Mouse (Mus musculus) stomach, postnatal 0 days (tissue): ENCODE measurements around the gene Mn1. TPM values are rescaled to one million over a fixed set of nuclear protein-coding genes. Genes with fewer than 3 reads are reported as not detected.

Source experiments
- ATAC-seq: fragments of 200-750 bp; cut with Nextera tagmentation; 2 replicates; pipeline ENCODE4 v1.8.0; 2017; ENCODE audit not compliant: low FRiP score, low TSS enrichment
- DNase-seq: peaks from one replicate; pipeline ENCODE4 v3.0.0-alpha.2; 2016; ENCODE audit warnings: low spot score
- H3K27ac ChIP-seq: fragments of 300-500 bp; sonication (generic); replicated peaks from 2 replicates; pipeline ENCODE4 v1.5.1; 2014; ENCODE audit warnings: mild to moderate bottlenecking, control low read depth
- H3K27me3 ChIP-seq: fragments of 300-500 bp; sonication (generic); 2 replicates; pipeline ENCODE4 v1.6.1; 2014; ENCODE audit warnings: low read length; ENCODE audit not compliant: control insufficient read depth, insufficient read depth
- H3K36me3 ChIP-seq: fragments of 300-500 bp; sonication (generic); 2 replicates; pipeline ENCODE4 v1.6.1; 2014; ENCODE audit warnings: low read length, mixed read lengths; ENCODE audit not compliant: control insufficient read depth, insufficient read depth
- H3K4me1 ChIP-seq: fragments of 300-500 bp; sonication (generic); replicated peaks from 2 replicates; pipeline ENCODE4 v1.6.1; 2014; ENCODE audit warnings: antibody characterized with exemption; ENCODE audit not compliant: control insufficient read depth, insufficient read depth
- H3K4me2 ChIP-seq: fragments of 300-500 bp; sonication (generic); replicated peaks from 2 replicates; pipeline ENCODE4 v1.6.1; 2014; ENCODE audit warnings: low read depth, mild to moderate bottlenecking, control low read depth, moderate library complexity
- H3K4me3 ChIP-seq: fragments of 300-500 bp; sonication (generic); 2 replicates; pipeline ENCODE4 v1.5.1; 2014; ENCODE audit warnings: low read depth, low read length, control low read depth
- H3K9ac ChIP-seq: fragments of 300-500 bp; sonication (generic); 2 replicates; pipeline ENCODE4 v1.6.1; 2014; ENCODE audit warnings: mild to moderate bottlenecking, low read length, control low read depth, mixed read lengths
- H3K9me3 ChIP-seq: fragments of 300-500 bp; sonication (generic); 2 replicates; pipeline ENCODE4 v1.6.1; 2016; ENCODE audit warnings: low read length; ENCODE audit not compliant: control insufficient read depth
- CTCF ChIP-seq: IDR thresholded peaks from 2 replicates; pipeline ENCODE4 v1.5.1; 2016; ENCODE audit warnings: antibody characterized with exemption, low read depth, mild to moderate bottlenecking, moderate library complexity
- EP300 ChIP-seq: optimal IDR thresholded peaks from 2 replicates; pipeline ENCODE3; 2016; ENCODE audit warnings: antibody characterized with exemption
- WGBS: fragments of 180-500 bp; shearing (Covaris S2); extraction: QIAGEN DNeasy Blood & Tissue Kit; methylation state at CpG from one replicate; pipeline ENCODE4 v1.1.7; 2014; 5-methylcytosine and 5-hydroxymethylcytosine counted together
- polyA plus RNA-seq: library from polyadenylated mRNA; unstranded; fragments of >200 nt; fragmentation: Nextera tagmentation; extraction: Ambion mirVana; gene quantifications from 2 replicates; pipeline ENCODE4 v1.2.1, GENCODE M21; 2015

The Mn1 gene
- polyA plus RNA-seq, 1 experiment from 2014 or later, result 5.6 TPM

DNA sequence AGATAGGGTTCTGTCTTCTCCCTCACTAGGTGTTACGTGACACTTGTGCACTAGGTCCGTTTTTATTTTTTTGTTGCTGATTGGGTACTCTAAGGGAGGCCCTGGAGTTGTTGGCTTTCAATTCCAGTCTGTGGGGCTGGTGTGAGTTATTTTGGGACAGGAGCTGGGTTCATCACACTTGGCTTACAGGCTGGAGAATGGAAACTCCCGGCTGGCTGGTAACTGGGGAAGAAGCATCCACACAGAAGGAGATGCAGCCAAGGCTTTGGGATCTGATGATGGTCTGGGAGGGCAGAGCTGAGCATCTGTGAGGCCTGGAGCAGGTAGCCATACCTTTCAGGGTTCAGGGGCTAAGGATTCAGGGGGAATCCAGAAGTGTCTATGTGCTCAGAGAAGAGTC is 6.5 kb upstream of the Mn1 start:
- H3K9ac ChIP-seq, result no peak overlapping the region
- TF ChIP-seq CTCF, result no peak
- no peak for TF ChIP-seq EP300
- no peak for DNase-seq
- H3K9me3 ChIP-seq, result no peaks in the 10 kb centered on the region
- 0 out of 2 replicates have a peak, but pooled peaks cover 4% of the 10 kb centered on the region for H3K4me1 ChIP-seq
- ATAC-seq, result no peak
- 61% methylated on average over 3 of the region's 3 CpGs for WGBS
- H3K36me3 ChIP-seq, result no peaks in the 10 kb centered on the region
- no peak overlapping the region for H3K4me3 ChIP-seq
- H3K27ac ChIP-seq, result no peak overlapping the region
- H3K4me2 ChIP-seq, result no peak overlapping the region
- no peaks in the 10 kb centered on the region for H3K27me3 ChIP-seq

DNA sequence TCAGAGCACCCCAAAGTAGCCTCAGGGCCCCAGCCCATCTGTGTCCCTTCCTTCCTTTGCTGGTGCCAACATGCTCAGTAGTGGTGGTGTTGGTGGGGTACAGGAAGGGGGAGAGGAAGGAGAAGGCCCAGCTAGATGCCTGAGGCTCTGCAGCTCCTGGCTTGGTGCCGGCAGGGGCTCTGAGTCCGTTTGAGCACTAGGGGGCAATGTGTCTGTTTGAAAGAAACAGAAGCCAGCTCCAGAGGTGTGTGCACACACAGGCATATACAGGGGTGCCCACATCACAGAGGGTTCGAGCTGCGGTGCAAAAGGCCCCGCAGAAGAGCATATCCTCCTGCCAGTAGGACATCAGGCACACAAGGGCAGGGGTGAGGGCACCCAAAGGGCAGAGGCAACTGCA is 3.0 kb upstream of the Mn1 start:
- ATAC-seq, result peak; percentile 27
- TF ChIP-seq EP300, result no peak
- TF ChIP-seq CTCF, result peak; percentile 87
- Histone ChIP-seq H3K4me3 (no peak overlapping the region), H3K36me3 (no peaks in the 10 kb centered on the region), H3K4me1 (peaks cover 6% of the 10 kb centered on the region), H3K9me3 (no peaks in the 10 kb centered on the region), H3K27me3 (peaks cover 4% of the 10 kb centered on the region; the same call in 1 of the 2 replicates), H3K4me2 (no peak overlapping the region), H3K9ac (no peak overlapping the region), H3K27ac (no peak overlapping the region)
- peak; percentile 81 for DNase-seq
- WGBS, result 1% methylated on average over 5 of the region's 5 CpGs

DNA sequence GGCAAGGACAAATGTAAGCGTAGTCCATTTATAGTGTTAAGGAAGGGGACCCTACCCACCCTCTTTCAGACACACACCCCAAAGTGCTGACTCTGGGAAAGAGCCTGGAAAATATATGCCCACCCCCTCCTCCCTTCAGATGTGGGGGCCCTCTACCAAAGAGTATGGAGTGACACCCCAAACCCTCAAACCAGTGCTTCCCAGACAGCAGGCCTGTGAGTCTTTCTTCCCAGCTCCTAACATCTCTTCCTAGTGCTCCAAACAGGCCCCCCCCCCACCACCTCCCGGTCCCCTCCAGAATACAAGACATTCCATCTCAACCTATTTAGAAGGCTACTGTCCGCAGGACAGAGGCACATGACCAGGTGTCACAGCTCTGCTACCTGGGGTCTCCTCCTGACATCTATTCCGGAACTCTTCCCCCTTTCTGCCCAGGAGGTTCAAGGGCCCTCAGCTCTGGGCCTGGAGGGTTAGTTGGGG is 2.4 kb upstream of the Mn1 start:
- ATAC-seq (no peak), DNase-seq (no peak)
- TF ChIP-seq CTCF (no peak), EP300 (no peak)
- H3K27me3 ChIP-seq, result peaks cover 4% of the 10 kb centered on the region; the same call in 1 of the 2 replicates
- no peak overlapping the region for H3K9ac ChIP-seq
- 62% methylated on average over 4 of the region's 4 CpGs for WGBS
- no peak overlapping the region for H3K4me2 ChIP-seq
- no peak overlapping the region for H3K27ac ChIP-seq
- no peaks in the 10 kb centered on the region for H3K36me3 ChIP-seq
- peaks cover 8% of the 10 kb centered on the region for H3K4me1 ChIP-seq
- H3K4me3 ChIP-seq, result no peak overlapping the region
- no peaks in the 10 kb centered on the region for H3K9me3 ChIP-seq

DNA sequence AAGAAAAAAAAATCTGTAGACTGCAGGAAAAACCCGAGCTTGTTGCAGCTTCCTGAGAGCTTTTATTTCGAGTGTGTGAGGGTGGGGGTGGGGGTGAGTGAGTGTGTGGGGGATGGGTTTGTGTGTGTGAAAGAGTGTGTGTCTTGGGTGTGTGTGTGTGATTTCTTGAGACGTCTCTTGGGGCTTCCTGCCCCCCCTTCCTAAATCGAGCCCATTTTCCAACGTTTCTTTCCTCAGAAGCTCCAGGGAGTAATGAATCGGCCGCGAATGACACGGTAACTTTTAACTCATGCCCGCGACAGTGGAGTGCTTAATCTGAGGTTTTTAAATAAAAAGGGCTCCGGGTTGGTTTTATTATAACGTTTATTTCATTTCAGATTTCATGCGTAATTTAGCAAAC is 1.6 kb upstream of the Mn1 start:
- Histone ChIP-seq H3K4me3 (peak overlapping the region; percentile 80; the same call in 1 of the 2 replicates), H3K9ac (no peak overlapping the region), H3K36me3 (no peaks in the 10 kb centered on the region), H3K27ac (no peak overlapping the region), H3K27me3 (peaks cover 5% of the 10 kb centered on the region; the same call in 1 of the 2 replicates), H3K4me1 (peaks cover 11% of the 10 kb centered on the region), H3K4me2 (peak overlapping the region; percentile 94), H3K9me3 (no peaks in the 10 kb centered on the region)
- WGBS, result 8% methylated on average over 14 of the region's 14 CpGs
- TF ChIP-seq EP300, result no peak
- TF ChIP-seq CTCF, result no peak
- no peak for ATAC-seq
- no peak for DNase-seq

DNA sequence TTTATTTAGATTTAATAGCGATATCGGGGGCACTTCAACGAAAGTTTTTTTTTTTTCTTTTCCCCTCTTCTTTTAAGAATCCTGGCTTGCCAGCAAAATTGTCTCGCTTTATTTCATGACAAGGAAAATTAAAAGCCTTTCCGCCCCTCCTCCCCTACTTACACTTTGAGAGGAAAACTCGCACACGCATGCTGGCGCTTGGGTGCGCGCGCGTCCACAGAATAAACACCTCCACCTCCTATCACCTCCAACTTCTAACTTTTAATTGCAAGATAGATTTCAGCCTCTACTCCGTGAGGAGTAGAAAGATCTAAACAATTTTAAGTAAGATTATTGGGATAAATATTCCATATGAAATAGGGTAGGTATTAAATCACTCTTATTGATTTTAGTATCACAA is 1.1 kb upstream of the Mn1 start:
- Histone ChIP-seq H3K4me3 (peak overlapping the region; percentile 80), H3K36me3 (no peaks in the 10 kb centered on the region), H3K27me3 (peaks cover 7% of the 10 kb centered on the region; the same call in 1 of the 2 replicates), H3K4me1 (peaks cover 11% of the 10 kb centered on the region), H3K4me2 (peak overlapping the region; percentile 94), H3K27ac (no peak overlapping the region), H3K9me3 (no peaks in the 10 kb centered on the region), H3K9ac (no peak overlapping the region)
- TF ChIP-seq CTCF, result peak; percentile 30; the same call in 1 of the 2 replicates
- TF ChIP-seq EP300, result no peak
- peak; percentile 28 for DNase-seq
- ATAC-seq, result no peak
- WGBS, result 4% methylated on average over 13 of the region's 13 CpGs

DNA sequence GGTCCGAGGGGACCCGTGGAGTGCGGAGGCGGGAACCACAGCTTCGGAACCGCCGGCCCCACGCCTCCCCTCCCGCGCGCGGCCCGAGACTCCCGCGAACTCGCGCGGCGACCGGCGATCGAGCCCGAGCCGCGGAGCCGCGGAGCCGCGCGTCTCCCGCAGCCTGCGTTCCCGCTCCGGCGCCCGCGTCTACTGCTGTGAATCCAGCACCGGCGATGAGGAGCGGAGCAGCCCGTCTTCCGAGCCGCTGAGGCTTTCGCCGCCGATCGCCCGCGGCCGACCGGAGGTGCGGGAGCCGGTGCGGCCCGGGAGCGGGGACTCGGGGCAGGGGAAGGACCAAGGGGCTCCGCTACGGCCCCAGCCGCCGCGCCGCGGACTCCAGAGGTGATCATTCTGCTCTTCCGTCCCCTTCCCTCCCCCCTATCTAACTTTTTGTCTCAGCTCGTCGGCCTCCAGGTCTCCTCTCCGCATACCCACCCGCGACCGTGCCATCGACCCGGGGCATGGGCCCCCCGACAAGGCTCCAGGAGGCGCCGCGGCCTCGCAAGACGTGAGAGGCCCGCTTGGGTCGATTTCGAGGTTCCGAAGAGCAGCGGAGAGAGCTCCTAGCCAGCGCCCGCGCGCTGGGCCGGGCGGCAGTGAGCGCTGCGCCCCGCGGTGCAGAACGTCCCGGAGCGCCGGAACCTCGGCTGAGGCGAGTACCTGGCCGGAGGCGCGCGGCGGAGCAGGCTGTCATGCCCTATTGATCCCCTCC is 393 bp downstream of the Mn1 start:
- no peak for TF ChIP-seq EP300
- TF ChIP-seq CTCF, result peak; percentile 6; the same call in 1 of the 2 replicates
- H3K9ac ChIP-seq, result peak overlapping the region; percentile 82
- no peaks in the 10 kb centered on the region for H3K9me3 ChIP-seq
- ATAC-seq (no peak), DNase-seq (no peak)
- under 1% methylated on average over 63 of the region's 105 CpGs for WGBS
- peaks cover 7% of the 10 kb centered on the region; the same call in 1 of the 2 replicates for H3K27me3 ChIP-seq
- peak overlapping the region; percentile 80 for H3K4me3 ChIP-seq
- H3K36me3 ChIP-seq, result no peaks in the 10 kb centered on the region
- peak overlapping the region; percentile 78 for H3K27ac ChIP-seq
- H3K4me1 ChIP-seq, result peaks cover 11% of the 10 kb centered on the region
- H3K4me2 ChIP-seq, result peak overlapping the region; percentile 94
